Mouse (Mus musculus) heart, postnatal 0 days (tissue): ENCODE results near the gene Napa.

Source experiments
- CTCF ChIP-seq: IDR thresholded peaks from 2 replicates; pipeline ENCODE4 v1.5.1; 2016; ENCODE audit warnings: antibody characterized with exemption, control low read depth, low read depth
- EP300 ChIP-seq: IDR thresholded peaks from 2 replicates; pipeline ENCODE4 v1.6.1; 2016; ENCODE audit warnings: antibody characterized with exemption, low read depth

DNA sequence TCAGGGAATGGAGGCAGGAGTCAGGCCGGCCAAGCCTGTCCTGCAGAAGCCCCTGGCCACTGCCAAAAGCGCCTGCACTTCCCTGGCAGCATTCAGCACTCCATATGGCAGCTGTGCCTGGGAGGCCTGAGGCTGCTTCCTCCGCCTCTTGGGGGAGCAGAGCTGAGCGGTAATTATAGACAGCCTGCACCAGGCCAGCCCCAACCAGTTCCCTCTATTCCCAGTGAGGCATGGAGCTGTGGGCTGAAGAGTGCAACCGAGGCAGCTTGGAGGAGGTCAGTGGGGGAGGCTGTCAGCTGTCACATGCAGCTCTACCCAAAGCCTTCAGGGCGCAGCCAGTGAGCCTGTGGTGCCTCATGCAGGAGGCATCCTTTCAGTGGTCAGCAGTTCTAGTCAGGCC, 5.5 kb downstream of the Napa start:
- TF ChIP-seq EP300 (no peak), CTCF (no peak)
